Mouse (Mus musculus) Muller cell, postnatal 12 days (primary cell): ENCODE data around the gene Tmem108.
A peak's percentile ranks its signal among the peaks of the same experiment; 100 is the strongest.

Experiments used
- DNase-seq: peaks from one replicate; pipeline ENCODE4 v3.0.0-alpha.2; 2015; ENCODE audit errors: inconsistent ontology term

Tmem108 gene

DNA sequence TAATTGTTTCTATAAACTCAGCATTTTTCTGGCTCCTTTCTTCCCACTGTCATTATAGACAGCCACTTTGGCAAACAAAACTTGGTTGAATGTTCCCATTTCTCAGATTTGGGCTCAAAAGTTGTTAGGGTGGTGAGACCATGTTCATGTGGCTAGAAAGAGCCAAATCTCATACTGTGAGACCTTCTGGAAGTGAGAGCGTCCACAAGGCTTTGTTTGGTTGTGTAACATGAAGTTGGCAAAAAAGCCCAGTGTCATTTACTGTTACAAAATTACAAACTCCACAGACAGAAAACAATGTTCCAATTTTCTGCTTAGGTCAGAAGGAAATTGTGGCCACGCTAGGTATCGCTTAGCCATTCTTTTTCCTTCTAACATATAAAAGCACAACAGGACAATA, 213.0 kb downstream of the Tmem108 start:
- DNase-seq: no peak

DNA sequence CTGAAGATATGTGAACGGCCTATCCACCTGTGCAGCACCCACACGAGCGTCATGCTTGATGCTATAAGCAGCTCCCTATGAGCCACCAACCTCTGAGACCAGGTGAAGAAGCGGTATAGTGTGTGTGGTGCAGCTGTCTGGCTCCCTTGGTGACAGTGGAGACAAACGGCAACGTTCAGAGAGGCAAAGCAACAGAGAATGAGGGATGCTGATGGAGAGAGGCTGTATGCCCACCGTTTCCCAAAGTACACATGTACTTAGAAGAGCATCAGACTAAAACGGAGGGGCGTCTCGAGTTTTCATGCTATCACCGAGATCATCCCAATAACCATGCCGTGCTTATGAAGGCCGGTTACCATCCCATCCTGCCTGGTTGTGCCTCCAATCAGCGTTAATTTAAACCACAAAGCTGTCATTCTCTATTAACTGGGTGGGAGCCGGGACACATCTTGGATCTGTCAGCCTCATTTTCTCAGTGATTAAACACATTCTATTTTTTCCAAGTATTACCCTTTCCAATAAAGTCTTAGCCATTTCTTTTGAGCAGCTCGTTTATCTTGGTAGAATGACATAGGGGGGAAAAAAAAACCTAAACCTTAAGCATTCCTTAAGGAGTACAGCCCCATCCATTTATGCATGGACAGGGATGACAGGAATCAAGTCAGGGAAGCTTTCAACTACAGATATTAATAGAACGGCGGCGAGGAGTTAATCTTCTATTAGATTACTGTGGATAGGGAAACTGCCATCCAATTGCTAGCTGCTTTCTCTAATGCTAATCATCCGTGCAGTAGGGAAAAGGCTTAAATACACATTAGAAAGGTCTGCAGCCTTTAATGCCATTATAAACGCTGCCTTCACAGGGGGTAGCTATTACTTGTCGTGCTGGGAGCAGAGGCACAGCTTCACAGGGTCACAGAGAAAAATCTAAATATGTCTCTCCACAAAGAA, 214.7 kb downstream of the Tmem108 start:
- DNase-seq: peak; percentile 14

DNA sequence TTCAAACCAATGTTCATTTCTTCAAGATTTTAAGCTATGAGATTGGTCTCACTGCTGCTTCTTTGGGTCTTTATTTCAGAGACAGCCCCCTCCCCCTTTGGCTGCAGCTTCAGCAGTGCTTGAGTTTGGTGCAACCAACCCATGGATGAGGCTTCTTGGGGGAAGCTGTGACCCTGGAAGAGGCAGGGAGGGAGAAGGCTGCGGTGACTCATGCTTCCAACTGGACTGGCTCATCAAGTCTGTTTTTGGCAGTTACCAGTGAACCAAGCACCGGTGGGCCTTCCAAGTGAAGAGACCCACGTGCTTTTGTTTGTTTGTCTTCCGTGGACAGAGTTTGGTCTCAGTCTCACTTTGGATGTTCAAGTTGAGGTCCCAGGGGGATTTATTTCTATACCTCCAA, 215.9 kb downstream of the Tmem108 start:
- peak; percentile 16 for DNase-seq

DNA sequence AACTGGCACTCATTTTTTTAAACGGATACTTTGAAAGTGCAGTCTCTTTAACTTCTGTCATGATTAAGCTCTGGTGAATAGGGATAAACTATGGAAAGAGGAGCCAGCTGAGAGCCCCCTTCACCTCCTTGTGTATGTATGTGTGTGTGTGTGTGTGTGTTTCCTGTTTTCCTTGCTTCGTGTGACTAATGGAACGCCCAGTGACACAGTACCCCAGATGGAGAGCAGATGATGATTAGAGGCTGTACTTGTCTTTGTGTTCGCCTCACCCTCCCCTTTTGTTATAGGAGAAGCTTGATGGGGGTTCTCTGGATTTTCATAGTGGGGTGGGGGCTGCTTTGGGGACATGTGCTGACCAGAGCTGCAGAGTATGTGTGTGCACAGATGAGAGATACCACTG, 216.4 kb downstream of the Tmem108 start:
- no peak for DNase-seq

- DNase-seq: no peak
Observed at GRCm38 (mm10) chr9:103544599-103544998, 217.0 kb downstream of the Tmem108 start.

DNA sequence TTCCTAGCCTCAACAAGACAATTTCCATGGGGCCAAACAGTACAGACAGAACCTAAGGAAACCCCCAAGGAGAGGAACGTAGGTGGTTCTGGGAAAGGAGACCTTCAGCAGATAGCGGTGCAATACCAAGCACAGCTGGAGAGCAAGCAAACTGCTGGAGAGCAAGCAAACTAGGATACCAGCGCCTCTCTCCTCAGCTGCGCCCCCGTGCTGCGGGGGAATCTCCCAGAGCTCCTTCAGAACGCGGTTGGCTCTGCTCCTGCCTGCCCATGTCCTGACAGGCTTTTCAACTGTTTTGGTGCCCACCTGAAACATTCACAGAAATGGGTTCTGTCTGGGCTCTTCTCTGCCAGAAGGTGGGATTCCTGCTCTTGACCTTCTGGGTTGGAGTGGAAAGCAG, 221.1 kb downstream of the Tmem108 start:
- DNase-seq: no peak

DNA sequence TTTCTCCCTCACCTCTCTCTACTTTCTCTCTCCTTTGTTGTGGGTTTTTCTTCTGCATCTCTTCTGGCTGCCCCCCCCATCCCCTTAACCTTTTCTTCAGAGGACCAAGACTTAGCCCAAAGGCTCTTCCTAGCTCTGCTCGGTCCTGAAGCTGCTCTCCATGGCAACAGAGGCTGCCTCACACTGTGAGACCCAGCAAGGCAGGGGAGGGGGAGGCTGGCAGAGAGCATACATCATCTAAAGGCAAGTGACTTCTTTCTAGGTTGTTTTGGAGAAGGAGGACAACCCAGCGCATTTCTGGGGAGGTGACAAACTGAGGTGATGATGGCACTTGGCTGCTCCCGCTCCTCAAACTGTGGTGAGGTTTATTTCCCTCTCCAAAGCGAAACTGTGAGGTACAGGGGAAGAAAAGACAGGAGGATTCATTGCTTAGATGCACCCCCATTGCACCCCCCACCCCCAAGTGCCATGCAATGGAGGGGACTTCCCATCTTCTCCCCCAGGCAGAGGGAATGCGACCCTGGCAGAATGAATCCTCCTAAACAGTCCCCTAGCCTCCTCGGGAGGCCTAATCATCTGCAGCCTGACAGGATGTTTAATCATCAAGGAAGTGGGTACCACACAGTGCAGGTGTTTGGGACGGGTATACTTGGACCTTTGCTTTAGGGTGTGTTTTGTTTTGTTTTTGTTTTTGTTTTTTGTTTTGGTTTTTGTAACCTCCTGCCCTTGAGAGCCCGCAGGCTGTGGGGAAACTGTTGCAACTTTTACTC, 223.4 kb downstream of the Tmem108 start:
- no peak for DNase-seq

- DNase-seq: no peak
Observed at GRCm38 (mm10) chr9:103536059-103536634, 225.5 kb downstream of the Tmem108 start.

GRCm38 (mm10) chr9:103525041-103525537, 236.5 kb downstream of the Tmem108 start:
- no peak for DNase-seq

DNA sequence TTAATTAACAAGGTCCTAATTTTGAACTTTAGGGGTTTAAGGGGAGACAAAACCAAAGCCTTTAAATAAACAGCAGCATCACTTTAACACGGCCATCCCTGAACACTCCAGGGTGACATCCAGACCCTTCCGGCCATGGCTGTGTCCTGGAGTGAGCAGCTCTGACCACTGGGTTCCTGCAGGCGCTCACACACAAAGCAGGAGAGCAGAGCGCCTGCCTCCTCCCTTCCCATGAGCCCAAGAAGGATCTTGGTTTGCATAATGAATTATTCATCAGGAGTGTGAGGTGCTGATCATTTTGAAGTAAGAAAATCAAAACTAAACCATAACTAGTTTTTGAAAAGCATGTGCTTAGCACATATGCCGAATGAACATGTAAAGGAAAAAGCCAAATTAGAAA, 237.0 kb downstream of the Tmem108 start:
- no peak for DNase-seq

GRCm38 (mm10) chr9:103523742-103524403, 237.8 kb downstream of the Tmem108 start:
- DNase-seq: peak; percentile 62

DNA sequence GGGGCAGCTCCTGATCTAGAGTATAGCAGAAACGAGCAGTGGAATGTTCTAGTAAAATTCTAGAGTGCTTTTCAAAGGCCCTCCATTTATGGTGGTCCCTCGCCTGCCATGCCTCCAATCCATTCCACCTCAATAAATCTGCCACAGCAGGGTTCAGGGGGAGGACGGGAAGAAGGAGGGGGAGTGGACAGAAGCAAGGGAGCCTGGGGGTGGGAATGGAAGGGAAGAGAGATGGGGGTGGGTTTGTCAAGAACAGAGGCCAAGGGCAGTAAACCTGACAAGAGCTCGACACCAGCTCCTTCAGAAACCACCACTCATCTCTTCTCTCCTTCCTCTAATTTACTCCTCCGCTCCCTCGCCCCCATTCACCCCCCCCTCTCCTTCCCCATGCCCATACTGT, 238.6 kb downstream of the Tmem108 start:
- DNase-seq: no peak

GRCm38 (mm10) chr9:103513884-103514283, 247.8 kb downstream of the Tmem108 start:
- DNase-seq: peak; percentile 66

DNA sequence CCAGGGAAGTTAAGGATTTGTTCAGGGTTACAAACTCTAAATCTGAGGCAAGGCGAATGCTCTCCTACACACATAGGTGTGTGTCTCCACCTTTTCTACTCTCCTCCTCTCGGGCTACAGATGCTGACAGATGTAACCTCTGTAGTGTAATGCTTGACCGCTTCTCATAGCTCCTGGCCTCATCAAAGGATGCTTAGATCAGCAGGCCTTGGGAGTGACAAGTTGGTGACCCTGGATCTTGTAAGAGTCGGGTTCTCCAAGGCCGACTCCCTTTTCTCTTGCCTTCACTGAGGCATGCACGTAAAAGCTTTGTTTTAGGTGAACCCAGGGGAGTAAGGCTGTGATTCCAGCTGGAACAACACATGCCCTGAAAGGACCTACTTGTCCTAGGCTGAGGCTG, 249.4 kb downstream of the Tmem108 start:
- no peak for DNase-seq

DNA sequence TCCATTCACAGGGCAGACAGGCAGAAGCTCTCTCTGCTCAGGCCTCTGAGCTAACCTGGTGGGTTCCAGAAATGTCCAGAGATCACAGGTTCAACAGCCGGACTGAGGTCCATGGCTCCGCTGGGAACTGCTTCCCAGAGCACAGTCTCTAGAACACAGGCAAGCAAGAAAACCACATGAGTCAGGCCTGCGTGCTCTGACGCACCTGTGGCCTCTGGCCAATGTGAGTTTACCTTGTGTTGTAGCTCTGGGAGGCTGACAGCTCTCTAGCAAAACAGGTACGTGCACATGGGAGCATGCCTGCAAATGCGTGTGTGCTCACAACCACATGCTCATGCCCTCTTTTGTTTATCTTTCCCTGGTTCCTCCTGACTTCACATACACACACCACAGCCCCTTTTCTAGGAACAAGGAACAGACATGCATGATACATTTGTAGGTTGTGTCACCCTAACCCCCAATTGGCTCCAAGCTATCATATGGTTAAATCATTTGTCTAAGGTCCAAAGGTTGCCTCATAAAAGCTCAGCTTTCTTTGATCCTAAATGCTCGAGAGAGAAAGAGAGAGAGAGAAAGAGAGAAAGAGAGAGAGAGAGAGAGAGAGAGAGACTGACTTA, 254.6 kb downstream of the Tmem108 start:
- no peak for DNase-seq

DNA sequence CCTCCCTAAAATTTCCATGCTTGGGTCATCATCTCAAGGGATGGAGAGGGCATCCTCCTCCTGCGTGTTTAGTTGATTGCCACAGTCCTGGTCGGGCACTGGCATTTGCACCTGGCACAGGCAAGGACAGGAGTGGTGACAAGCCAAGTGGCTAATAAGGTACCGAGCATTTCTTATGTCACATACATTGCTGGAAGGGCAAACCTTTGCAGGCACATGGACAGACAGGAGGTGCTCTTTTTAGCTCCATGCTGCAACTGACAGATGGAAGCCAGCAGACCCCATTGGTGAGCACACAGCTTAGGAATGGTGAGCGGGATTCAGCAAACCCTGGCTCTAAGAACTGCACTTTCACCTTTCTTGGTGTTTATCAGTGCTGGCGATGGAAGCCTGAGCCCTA, 256.6 kb downstream of the Tmem108 start:
- no peak for DNase-seq

GRCm38 (mm10) chr9:103504646-103505045, 257.0 kb downstream of the Tmem108 start:
- DNase-seq: no peak

GRCm38 (mm10) chr9:103503586-103504298, 257.9 kb downstream of the Tmem108 start:
- DNase-seq: peak; percentile 63

GRCm38 (mm10) chr9:103502655-103503054, 259.0 kb downstream of the Tmem108 start:
- DNase-seq: no peak

DNA sequence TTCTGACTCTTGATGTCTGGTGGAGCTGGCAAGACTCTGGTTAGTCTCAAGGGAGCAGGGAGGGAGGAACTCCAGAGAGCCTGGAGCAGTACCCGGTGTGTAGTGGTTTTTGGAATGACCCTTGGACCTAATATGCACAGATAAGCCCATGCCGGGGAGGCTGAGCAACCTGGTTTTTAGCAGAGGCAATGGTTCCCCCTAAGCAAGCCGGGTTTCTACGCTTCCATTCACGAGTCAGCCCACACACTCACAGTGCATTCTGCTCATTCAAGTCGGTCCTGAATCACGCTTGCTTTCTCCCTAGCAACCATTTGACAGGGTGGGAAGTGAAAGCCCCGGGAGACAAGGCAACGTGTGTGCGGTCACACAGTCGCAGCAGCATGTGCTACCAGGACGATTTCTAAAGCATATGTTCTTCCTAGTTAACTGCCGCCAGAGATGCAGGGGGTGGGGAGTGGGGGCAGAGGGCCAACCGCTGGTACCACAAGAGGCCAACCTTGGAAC, 259.7 kb downstream of the Tmem108 start:
- DNase-seq: peak; percentile 31
